Mouse (Mus musculus): ENCODE measurements around the gene Tex2.

DNA sequence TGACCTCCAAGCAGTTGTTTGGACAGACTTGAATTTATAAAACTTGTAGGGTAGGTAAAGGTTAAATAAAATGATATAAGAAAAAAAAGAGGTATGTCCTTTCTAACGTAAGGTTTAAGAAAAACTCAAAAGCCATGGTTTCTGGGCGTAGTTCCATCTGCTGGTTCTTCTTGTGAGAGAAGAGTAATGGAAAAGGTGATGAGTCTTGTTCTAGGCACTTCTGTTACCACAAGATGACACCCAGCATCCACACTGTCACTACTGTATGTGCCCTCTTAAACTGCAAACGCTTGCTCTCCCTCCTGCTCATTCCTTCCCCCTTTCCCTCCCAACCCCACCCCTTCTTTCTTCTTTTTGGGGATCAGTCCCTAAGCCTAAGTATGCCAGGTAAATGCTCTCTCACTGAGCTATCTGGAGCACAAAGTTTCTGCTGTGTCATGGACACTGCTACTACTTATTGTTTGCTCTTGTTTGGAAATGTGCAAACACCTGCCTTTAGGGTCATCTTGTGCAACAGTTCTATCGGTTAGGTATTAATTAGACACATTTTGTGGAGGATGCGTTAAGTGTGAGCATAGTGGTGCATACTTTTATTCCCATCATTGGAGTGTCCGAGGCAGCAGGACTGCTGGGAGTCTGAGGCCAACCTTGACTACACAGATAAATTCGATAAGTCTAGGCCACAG lies 120.1 kb downstream of the Tex2 start:
- TF ChIP-seq ZNF384 (IDR thresholded peaks at IDR 0.05; ENCODE audit: low read depth, low read length) (no peak), ZC3H11A (IDR thresholded peaks at IDR 0.05; ENCODE audit: borderline replicate concordance, low read depth, low read length) (no peak)
